Mouse (Mus musculus): ENCODE results near the gene Mcl1.

DNA sequence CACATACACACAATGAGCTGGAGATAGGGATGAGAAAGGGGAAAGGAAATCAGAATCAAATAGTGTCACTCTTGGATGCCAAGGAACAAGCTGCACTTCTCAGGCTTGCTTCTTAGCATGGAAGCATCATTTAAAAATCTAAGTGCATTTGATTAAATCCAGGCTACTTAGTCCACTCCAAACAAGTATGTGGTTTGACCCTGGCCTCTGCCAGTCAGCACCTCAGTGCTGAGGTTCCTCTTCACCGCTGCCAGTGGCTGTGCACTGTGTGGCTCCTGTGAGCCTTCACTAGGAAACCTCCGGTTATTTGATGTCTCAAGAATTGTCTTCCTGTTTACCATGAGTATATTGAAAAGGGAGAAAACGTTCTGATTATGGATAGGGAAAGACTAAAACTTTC is 27.7 kb upstream of the Mcl1 start:
- TF ChIP-seq CTCF (IDR thresholded peaks at IDR 0.05; ENCODE audit: low read depth, low read length) (no peak), POLR2A (IDR thresholded peaks at IDR 0.05; ENCODE audit: borderline replicate concordance, low read depth, low read length) (no peak)
